Mouse (Mus musculus) cortical plate, adult 2 months (tissue): Measurements from ENCODE around the gene Paf1.

ENCODE experiments used
- CTCF ChIP-seq: fragments of 200-500 bp; IDR thresholded peaks from 2 replicates; pipeline ENCODE4 v1.5.1; 2011; ENCODE audit warnings: mild to moderate bottlenecking, control low read depth, low read length; ENCODE audit not compliant: insufficient read depth; ENCODE audit errors: extremely low read depth
- POLR2A ChIP-seq: fragments of 200-500 bp; IDR thresholded peaks from 2 replicates; pipeline ENCODE4 v1.6.1; 2011; ENCODE audit warnings: mild to moderate bottlenecking, low read length, control low read depth; ENCODE audit not compliant: insufficient read depth; ENCODE audit errors: extremely low read depth

GRCm38 (mm10) chr7:28385196-28385595 is 7.6 kb upstream of the Paf1 start:
- no peak for TF ChIP-seq POLR2A
- TF ChIP-seq CTCF: no peak
